Mouse (Mus musculus) fat pad, adult 2 months (tissue): ENCODE results near the gene Mkrn1.
"Not testable (repeated sequence)": the region's sequence is repeated elsewhere in the genome, so short reads cannot be mapped to it uniquely, and the experiment has no call there.

Experiments used
- DNase-seq: peaks from one replicate; pipeline ENCODE4 v3.0.0-alpha.2; 2011; ENCODE audit warnings: low read depth, low spot score; ENCODE audit errors: extremely low read depth

Mkrn1 gene

DNA sequence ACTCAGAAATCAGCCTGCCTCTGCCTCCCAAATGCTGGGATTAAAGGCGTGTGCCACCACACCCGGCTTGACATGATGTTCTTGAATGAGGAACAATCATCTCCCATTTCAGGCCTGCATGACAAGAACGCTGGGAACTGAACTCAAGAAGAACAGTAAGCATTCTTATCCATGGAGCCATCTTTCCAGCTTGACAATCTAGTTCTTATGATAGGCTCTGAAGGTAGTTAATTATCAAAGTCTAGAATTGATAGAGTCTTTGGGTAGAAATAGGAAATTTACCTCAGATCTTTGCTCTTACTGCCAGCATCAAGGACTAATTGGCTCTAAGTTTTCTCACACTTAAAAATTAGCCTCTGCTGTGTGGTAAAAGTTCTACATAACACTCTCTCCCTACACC is 40.0 kb downstream of the Mkrn1 start:
- no peak for DNase-seq

DNA sequence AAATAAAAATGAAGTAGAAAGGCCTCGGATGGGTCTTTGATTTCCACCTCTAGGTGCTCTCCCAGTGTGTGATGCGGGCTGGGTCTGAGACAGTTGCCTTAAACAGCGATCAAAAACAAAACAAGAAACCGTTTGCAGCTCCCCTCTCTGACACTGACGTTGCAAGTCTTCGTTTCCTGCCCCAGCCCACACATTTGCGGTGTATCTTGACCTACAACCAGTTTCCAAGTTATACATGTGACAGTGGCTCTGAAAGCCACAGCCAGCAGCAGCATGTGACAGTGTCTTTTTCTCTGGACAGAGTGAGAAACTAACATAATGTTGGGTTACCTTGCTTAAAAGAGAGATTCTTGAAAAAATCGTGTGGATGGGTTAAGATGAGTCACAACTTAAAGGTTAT is 40.5 kb downstream of the Mkrn1 start:
- DNase-seq: no peak

DNA sequence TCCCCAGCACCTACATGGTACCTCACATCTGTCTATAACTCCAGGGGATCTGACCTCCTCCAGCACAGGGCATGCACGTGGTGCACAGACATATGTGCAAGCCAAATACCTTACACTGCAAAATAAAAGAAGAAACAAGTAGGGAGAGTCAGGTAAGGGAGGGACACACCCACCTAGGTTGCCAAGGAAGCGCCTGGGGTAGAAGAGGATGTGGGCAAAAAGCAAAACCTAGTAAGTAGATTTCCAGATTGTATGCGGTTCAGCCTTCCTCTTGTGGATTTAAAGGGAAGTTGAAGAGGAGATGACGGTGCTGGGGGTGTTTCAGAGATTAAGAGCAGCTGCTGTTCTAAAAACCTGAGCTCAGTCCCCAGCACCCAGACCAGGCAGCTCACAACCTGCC is 41.0 kb downstream of the Mkrn1 start:
- DNase-seq: no peak

GRCm38 (mm10) chr6:39378161-39378835 is 42.0 kb downstream of the Mkrn1 start:
- not testable (repeated sequence) for DNase-seq

DNA sequence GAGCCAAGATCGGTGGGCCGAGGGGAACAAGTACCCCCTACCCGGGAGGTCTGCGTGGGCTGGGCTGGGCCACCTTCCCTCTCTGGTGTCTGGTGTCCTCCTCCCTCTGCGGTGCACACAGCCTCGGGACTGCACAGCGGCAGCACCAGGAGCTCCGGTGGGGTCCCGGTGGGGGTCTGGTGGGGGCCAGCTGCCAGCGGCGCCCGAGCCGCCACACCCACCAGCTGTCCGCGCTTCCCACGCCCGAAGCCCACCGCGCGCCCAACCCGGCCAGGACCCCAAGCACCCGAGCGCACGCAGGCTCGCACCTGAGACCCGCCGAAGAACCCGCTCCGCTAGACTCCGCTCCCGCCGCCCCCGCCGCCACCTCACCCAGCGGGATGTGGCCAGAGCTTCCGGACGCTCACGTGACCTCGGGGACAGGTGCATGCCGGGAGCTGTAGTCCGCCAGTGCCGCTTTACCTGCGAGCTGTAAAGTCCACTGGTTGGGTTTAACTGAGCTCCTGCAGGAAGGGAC is 42.9 kb downstream of the Mkrn1 start, which contains the start of gene Slc37a3:
Slc37a3 (minus strand) TSS at position 365 of the 517 bp plus-strand sequence.
- no peak for DNase-seq

- DNase-seq: no peak
Measured at GRCm38 (mm10) chr6:39376775-39377174, 43.5 kb downstream of the Mkrn1 start.

DNA sequence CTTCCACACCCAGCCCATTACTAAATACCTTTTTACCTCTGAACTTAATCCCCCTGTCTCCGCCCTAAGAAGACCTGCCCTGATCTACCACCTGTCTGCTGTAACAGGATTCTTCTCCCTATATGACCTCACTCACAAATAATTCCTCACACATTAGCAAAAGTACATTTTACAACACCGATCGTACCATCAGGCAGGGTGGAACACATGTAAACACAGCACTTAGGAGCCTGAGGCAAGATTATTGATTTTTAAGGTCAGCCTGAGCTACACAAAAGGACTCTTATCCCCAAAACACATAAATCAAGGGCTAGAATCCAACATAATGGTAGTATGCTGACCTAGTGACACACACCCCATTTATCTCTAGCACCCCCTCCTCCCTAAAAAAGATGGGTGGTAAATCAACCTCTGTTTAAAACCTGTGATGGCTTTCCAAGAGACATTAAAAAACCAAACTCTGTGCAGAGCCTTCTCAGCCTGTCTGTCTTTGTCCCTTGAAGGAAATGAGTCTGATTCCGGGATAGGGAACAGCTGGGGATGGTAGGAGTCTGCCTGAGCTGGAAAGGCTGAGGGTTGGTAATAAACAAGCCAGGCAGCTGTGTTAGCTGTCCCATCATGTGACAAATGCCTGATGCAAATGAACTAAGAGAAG is 46.8 kb downstream of the Mkrn1 start:
- DNase-seq: no peak

DNA sequence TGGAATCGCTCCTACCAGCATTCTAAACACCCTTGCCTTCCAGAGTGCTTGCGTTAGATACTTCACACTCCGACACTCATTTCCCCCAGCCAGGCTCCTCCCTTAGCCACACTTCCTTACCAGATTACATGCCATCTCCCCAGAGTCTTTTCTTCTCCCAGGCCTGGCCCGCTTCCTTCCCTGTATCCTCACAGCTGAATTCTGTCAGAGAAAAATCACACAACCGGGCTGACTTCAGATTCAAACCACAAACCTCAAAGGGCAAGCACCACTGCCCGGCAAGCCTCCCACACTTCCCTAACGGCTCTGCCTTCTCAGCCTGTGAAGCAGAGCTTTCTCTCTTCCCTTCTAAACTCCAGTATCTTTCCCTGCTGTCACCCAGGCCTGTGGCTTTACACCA is 47.5 kb downstream of the Mkrn1 start:
- DNase-seq: no peak

GRCm38 (mm10) chr6:39372042-39372441 is 48.2 kb downstream of the Mkrn1 start:
- DNase-seq: no peak

- no peak for DNase-seq
Measured at GRCm38 (mm10) chr6:39369631-39370030, 50.6 kb downstream of the Mkrn1 start.

DNA sequence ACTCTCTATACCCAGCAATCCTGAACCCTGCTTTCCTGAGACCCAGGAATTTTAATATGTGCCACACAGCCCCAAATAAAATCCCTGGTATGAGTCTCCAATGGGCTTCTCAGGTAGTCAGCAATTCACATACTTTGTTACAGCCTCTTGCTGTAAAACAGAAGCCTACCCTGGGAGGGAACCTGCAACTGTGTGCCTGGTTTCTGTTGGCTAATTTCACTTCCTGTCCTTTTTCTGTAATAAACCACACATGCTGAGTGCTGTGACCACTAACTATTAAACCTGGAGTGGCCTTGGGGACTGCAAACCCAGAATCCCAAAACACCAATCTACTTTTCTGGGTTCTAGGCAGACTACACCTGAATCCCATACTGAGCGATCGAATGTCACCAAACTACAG is 57.6 kb downstream of the Mkrn1 start:
- DNase-seq: no peak

- DNase-seq: not testable (repeated sequence)
Measured at GRCm38 (mm10) chr6:39359207-39359606, 61.1 kb downstream of the Mkrn1 start.

DNA sequence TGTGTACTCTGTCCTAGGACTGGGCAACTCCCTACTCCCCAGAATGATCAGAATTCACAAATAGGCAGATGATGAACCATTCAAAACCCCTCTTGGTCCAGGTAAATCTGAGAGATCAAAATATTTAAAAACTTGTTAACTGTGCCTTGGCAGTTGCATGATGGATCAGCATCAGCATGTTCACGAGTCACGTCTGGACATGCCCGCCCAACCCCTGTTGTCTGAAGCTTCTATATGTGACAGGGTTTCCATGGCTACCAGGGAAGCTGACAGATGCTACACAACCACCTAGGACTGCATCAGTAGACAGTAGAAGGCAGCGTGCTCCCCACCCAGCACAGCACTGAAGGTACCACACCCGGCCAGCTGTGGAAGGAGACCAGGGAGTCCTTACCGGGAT is 71.3 kb downstream of the Mkrn1 start:
- no peak for DNase-seq

DNA sequence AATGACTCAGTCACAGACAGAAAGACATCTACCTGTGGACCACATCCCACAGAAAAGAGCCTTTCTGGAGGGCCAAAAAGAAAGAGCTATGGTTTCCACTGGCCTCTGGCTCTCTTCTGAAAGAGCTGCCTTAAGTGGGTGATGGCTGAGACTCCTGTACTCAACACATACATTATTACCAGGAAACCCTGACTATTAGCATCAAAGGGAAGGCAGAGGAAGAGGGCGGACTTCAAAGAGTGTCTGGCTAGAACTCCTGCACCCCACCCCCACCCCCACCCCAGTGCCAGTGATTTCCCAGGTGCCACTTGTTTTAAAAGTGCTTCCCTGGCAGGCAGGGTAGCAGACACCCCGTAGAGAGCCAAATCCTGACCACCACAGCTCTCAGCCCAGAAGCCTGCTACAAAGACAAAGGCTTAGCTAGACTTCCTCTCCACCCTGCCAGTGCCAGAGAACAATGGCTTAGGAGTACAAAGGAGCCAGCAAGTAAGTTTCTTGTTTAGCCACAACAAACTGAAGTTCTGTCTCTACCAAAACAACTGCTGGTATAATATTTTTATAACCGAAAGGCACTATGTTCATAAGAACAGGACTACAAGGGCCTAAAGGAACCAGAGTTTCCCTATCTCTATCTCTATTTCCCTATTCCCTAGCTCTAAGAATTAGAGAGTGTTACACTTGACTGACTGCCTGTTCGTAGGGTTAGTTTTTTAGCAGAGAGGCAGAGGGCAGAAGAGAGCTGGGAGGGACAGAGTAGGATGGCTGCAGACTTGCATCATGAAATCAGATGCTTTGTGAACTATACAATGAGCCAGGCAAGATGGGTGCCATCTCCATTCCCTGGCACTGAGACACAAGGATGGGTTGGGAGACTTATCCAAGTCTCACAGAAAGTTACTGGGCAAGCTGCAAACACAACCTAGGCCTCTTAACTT is 72.1 kb downstream of the Mkrn1 start:
- DNase-seq: no peak
